Mouse (Mus musculus): ENCODE results near the gene Fxyd5.

Fxyd5 gene

DNA sequence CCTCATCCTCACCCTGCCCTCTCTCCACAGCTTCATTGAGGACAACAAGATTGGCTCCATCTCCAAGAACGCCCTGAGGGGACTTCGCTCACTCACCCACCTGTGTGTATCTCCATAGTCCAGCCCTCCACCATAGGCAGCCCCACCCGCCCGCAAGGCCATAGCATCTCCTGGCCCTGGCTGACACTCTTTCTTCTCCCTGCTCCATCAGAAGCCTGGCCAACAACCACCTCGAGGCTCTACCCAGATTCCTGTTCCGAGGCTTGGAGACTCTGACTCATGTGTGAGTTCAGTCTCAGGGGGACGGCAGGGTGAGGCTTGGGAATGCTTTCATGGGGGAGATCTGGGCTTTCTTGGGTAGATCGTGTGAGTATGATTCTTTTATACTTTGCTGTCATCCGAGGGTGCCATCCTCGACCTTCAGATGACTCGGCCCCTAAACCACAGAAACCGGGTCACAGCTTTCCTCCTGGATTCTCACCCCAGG is 20.8 kb upstream of the Fxyd5 start:
- no peak for DNase-seq (ENCODE audit: low read depth, low spot score)

DNA sequence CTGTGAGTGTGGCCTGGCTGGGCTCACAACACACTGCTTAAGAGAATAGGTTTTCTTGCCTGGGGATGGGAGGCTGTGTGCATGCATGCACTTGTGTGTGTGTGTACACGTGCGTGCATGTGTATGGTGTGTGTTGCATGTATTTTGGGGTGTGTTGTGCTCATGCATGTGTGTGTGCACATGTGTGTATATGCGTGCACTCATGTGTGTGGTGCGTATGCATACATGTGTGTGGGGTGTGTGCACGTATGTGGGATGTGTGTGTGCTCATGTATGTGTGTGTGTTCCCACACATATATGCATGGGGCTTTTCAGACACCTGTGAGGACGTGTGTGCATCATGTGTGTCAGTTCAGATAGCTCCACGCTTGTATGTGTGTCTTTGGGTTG is 18.3 kb upstream of the Fxyd5 start:
- no peak for DNase-seq (ENCODE audit: low read depth, low spot score)

DNA sequence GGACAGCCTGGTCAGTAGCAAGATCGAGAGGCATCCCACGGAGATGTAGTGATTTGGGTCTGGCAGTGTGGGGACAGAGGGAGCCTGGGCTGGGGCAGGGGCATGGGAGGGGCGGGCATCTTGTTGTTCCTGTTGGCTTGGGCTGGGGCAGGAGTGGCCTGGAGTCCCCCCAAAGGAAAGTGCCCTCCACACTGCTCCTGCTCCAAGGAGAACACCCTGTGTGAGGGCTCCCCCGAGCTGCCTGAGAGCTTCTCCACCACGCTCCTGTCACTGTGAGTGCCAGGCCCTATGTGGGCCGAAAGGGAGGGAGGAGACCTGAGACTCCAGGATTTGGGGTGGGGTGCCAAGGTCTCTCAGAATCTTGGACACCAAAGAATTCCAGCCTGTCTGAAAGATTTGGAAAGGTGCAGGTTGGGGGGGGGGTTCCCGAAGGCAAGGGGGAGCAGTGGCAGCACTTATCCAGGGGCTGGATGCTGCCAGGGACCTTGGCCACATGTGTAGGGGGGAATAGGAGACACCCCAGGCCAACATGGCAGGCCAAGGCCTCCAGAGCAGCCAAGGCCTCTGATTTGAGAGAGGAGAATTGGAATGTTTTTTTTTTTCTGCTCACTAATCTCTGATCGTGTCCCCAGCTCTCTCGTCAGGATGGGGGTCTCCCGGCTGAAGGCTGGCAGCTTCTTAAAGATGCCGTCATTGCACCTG is 17.8 kb upstream of the Fxyd5 start:
- DNase-seq (ENCODE audit: low read depth, low spot score) = no peak

DNA sequence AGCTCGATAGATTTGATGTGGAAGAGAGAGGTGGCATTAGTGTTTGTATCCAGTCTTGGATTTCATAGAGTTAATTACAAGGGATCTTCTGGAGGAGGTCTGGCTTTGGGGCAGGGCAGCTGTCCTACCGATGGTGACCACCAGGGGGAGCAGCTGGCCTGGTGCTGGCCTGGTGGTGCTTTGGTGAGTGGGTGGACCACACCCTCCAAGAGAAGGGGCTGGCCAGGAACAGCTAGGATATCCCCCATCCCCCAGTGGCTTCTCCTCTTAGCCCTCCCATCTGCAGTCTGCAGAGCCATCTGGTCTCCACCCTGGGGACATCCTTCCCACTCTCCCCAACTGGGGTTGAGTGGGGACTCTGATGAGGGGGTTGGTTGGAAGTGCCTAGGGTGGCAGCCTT is 16.8 kb upstream of the Fxyd5 start, which contains the start of gene Lgi4:
Lgi4 (plus strand) TSS at position 235 of the 400 bp plus-strand sequence.
- DNase-seq (ENCODE audit: low read depth, low spot score) = peak; percentile 89

DNA sequence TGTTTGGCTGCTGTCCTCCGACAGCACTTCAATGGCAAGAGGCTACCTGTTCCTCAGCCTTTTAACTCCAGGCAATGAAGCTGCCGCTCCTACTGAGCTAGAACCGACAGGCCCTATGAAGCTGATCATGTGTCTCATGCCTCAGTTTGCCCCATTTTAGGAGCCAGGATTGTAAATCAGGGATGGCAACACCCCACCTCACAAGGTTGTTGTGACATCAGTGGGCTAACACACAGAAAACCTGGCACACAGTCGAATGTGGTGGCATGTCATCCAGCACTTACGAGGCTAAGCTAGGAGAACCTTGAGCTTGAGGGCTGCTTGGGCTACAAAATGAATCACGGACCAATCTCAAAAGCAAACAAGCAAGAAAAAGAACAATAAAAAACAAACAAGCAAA is 15.9 kb upstream of the Fxyd5 start:
- no peak for DNase-seq (ENCODE audit: low read depth, low spot score)

DNA sequence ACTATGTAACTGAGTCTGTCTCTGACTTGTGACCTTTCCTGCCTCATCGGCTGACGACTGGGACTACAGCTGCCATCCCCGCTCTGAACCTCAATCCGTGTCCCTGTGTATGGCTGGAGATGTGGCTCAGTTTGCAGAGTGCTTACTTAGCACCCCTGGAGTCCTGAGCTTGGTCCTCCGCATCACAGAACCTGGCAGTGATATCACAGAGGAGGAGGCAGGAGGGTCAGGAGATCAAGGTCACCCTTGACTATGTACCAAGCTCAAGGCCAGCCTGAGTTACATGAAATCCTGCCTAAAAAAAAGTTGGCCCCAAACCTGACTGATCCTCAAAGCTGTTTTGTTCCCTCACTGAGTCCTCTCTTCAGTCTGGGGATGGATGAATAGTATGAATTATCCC is 15.4 kb upstream of the Fxyd5 start:
- no peak for DNase-seq (ENCODE audit: low read depth, low spot score)

DNA sequence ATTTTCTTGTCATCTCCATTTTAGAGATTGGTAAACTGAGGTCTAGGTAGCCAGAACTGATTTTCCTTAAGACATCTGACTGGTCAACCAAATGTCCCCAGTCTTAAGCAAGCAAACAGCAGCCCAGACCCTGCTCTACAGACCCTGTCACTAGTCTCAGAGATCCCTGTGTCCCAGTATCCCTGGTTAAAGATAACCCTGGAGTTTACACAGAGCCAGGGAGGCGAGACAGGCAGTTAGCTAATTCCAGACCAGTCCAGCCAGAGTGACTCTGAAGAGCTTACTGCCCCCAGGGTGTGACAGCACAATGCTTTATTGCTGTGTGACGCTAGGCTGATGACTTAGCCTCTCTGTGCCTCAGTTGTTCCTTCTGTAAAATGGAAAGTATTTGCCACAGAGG is 14.8 kb upstream of the Fxyd5 start, which contains the start of gene Fxyd1:
Fxyd1 (minus strand) TSS at position 129 of the 400 bp plus-strand sequence.
- DNase-seq (ENCODE audit: low read depth, low spot score) = no peak

DNA sequence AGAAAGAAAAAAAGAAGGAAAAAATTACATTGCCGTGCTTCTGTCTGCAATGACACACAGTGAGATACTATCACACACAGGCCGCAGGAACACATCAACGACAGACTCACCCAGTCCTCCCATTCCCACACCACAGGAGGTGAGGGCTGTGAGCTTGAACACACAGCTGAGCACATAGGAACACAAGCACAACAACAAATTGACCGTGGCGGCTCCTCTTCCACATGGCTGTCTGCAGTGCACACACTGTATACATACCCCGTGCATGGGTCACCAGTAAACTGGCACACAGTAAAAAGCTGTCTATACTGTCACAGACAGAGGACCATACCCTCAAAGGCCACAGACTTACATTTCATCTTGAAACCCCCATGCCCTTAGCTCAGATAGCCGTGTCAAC is 14.2 kb upstream of the Fxyd5 start:
- no peak for DNase-seq (ENCODE audit: low read depth, low spot score)

DNA sequence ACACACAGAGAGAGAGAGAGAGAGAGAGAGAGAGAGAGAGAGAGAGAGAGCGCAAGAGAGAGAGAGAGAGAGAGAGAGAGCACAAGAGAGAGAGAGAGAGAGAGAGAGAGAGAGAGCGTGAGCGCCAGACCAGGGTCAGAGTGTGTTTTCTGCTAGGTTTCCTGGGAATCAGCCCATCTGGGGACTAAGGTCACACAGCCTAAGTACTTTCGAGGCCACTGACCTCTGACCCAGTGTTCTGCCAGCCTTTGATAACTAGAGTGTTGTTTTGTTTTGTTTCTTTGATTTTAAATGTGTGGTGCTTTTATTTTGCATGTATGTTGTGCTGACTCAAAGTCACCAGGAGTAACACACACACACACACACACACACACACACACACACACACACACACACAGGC is 13.6 kb upstream of the Fxyd5 start:
- DNase-seq (ENCODE audit: low read depth, low spot score) = no peak

DNA sequence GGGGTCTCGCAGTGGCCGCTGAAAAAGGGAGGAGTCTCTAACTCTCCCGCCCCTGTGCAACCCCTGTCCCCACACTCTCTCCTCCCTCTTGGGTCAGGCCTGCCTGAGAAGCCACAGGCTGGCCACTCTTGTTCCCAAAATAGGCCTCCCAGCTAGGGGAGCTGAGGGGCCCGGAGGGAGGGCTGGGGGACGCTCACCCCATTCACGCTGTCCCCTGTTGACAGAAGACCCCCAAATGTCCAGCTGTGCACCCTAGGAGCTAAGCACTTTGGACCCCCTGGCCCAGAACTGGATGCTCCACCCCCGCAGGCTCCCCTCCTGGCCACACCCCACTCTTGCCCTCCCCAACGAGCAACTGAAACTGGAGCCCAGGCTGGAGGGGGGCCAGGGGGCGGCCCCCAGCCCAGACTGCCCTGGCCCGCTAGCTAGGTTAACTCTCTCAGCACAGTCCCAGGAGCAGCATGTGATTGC is 13.1 kb upstream of the Fxyd5 start:
- no peak for DNase-seq (ENCODE audit: low read depth, low spot score)

DNA sequence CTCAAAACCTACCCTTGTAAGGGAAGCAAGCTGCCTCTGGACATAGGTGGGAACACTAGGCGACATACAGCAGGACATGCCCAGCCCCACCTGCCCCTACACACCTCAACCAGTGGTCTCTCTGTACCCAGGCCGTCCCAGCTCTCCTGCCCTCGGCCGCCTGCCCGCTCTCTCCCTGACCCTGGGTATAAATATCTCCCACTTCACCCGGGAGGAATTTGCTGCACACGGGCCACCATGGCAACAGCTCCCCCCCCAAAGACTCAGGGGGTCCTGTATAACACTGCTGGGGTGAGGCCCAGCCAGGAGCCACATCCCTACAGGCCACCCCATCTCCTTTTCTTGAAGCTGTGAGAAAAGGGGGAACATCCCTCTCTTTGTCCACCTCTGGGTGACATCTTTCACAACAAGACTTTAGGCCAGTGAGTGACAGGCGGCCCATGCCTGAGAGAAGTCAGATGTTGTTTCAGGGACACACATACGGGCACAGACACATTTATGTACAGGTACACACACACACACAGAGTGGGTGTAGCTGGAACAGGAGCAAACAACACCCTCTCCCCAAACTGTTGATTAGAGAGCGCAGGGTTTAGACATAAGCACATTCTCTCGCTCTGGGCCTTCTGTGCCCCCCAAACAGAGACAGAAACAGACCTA is 12.5 kb upstream of the Fxyd5 start:
- DNase-seq (ENCODE audit: low read depth, low spot score) = no peak

DNA sequence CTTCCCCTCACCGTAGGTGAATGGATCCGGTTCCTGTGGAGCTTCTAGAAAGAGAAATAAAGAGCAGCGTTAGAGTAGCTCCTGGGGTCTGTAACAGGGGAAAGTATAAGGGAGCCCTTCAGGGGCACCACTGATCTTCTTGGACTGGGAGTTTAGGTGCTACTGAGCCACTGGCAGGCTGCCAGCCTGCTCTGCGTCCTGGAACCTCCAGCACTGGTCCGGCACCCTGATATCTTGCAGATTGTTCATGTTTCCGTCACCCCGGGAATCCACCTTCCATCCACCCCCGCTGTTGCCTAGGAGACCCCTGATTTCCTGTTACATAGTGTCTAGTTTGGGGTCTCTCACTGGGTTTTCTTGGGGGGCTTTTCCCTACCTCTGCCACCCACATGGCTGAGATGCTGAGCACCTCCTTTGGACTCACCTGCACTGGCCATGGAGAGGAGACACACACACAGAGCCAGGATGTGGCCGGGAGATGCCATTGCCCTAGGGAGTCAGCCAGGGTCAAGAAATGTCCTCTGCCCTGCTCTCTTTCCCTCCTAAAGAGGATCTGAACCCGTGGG is 11.7 kb upstream of the Fxyd5 start:
- no peak for DNase-seq (ENCODE audit: low read depth, low spot score)

DNA sequence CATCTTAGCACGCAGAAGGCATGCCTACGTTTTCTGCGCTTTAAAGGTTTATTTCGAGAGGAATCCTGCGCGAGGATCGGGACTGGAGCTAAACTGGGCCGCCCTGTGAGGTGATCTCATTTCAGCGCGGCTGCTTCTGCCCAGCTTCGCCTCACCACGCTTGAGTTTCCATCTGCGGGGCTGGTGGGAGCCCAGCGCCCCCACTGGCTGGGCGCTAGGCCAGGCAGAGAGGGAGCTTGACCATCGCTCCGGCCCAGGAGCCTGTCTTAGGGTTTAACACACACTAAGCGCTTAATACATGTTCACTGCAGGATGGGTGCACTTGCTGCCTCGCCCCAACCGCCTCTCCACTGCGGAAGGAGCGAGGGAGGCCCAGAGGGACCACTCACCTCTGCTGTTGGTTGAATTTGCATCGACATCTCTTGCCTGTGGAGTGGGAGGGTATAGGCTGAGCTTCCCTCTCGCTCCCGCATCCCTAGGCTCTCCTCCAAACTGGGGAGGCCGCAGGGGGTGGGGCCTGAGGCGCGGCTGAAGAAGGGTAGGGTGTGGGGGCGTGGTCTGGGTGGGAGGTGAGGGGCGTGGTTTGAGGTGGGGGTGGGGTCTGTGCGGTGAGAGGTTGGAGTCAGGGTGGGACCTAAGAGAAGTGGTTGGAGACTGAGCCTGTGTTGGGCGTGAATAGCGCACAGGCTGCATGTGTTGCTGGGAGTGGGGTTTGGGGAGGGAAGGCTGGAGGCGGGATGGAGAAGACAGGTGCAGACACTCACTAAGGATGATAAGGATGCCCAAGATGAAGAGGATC is 10.6 kb upstream of the Fxyd5 start:
- DNase-seq (ENCODE audit: low read depth, low spot score) = peak; percentile 91

DNA sequence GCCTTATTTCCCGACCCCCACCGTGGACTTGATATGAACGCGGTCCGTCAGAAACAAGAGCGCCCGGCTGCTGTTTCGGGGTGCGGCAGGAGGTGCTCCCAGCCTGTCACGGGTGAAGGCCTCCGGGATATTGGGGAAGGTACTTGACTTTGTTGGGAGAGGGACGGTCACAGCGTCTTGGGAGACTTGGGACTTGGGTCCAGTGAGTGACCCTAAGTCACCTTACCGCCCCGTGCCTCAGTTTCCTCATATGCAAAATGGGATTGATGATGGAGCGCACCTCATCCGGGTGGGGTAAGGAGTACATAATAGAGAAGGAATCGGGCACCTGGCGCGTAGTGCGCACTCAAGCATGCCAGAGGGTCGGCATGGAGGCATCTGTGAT is 10.0 kb upstream of the Fxyd5 start:
- no peak for DNase-seq (ENCODE audit: low read depth, low spot score)

DNA sequence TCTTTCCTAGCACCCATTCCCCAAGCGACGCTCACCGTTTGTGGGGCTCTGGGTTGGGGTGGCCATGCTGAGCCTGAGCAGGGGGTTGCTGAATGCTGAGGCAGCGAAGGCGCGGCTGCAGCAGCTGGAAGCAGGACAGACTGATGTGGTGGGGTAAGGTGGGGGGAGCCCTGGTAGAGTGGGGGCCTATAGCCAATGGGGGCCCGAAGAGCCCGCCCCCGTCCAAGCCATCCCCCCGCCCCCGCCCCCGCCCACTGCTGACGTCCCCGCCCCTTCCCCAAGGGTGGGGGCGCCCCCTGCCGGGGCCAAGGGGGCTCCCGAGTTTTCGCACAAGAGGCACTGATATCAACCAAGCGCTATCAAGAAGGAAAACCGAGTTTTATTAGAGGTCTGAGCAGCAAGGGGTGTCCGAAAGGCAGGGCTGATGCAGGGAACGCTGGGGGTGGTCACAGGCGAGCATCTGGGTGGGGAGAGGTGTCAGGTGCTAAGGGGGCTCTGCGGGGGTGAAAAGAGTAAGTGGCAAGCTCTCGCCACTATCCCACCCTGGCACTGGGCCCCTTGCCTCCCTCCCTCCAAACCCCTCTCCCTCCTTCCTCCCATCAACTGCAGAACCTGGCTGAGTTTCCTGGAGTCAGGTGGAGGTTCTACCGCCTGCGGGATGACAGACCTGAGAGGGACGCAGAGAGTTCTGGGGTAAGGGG is 9.2 kb upstream of the Fxyd5 start, which contains the start of gene Fxyd7:
Fxyd7 (minus strand) TSS at position 147 of the 701 bp plus-strand sequence.
- DNase-seq (ENCODE audit: low read depth, low spot score) = no peak

DNA sequence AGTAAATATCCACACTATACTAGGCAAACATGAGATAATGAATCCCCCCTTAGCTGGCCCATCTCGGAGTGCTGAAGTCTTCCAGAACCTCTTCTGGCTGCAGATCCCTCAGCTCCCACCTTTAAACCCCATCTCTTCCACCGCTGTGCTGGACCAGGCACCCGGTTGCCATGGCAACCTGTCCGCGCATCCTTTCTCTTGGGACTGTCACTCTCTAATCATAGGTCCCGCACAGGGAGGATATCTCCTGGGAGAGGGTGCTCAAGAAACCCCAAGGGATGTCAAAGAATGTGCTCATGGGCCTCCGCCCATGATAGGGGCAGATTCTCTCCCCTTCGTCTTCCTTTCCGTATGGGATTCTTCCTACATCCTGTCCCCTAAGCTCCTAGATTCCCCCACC is 8.6 kb upstream of the Fxyd5 start:
- DNase-seq (ENCODE audit: low read depth, low spot score) = peak; percentile 52

DNA sequence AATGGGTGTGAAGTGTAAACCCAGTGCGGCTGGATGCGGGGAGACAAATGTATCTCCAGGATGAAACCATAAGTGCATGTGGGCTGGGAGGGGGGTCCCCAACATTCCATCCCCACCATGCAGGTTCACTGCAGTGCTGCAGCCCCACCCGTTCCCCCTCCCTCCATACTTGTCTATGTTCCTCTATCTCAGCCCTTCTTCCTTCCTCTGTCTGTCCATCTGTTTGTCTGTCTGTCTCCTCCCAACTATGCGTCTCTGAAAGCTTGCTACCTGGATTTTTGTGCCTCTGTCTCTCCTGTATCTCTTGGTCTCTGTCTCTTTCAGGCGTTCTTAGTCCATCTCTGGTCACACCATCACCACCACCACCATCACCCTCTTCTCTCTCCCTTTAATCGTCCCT is 8.2 kb upstream of the Fxyd5 start:
- no peak for DNase-seq (ENCODE audit: low read depth, low spot score)

DNA sequence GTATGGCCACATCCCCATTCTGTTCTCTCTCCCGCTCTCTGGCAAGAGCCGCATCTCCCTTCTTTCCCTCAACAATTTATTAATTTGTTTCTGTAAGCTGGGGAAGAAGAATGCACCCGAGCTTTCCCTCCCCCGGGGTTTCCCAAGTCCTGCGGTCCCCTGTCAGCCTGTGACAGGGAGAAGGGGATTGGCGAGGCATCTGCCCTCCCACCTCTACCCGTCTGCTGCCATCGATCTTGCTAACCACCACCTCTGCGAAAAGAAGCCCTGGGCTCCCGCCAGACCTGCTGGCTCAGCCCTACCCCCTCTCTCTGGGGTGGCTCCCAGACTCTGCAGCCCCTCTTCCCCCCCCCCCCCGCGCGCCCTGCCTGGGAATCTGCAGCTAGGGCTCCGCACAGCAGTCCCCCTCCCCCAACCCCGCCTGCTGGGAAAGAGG is 7.6 kb upstream of the Fxyd5 start:
- DNase-seq (ENCODE audit: low read depth, low spot score) = no peak

DNA sequence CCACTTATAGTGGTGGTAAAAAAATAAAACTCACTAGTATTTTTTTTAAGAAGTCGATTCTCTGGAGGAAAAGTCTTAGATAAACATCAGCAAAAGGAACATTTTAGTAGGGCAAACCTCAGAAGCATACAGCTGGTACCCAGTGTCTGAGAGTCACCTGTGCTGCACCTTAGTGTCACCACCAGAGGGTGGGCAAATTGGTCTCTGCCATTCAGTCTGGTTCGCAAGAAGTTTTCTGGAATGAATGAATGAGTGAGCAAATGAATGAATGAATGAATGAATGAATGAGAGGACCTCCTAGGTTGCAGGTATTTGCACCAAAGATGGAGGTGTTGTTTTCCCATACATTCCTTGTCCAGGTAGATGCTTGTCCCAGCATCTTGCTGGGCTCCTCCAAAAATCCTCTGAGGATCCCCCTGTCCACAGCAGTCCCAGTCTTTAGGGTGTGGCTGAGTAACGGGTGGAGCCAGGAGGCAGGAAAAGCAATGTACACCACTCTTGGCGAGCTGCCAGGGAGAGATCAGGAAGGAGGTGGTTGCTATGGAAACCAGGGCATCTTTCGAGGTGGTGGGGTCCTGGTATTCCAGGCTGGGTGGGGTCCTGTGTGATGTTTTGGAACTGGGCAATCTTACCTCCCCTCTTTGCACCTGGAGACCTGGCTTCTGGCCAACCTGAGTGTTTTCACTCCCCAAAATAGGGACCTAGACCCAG is 7.0 kb upstream of the Fxyd5 start:
- peak; percentile 30 for DNase-seq (ENCODE audit: low read depth, low spot score)

DNA sequence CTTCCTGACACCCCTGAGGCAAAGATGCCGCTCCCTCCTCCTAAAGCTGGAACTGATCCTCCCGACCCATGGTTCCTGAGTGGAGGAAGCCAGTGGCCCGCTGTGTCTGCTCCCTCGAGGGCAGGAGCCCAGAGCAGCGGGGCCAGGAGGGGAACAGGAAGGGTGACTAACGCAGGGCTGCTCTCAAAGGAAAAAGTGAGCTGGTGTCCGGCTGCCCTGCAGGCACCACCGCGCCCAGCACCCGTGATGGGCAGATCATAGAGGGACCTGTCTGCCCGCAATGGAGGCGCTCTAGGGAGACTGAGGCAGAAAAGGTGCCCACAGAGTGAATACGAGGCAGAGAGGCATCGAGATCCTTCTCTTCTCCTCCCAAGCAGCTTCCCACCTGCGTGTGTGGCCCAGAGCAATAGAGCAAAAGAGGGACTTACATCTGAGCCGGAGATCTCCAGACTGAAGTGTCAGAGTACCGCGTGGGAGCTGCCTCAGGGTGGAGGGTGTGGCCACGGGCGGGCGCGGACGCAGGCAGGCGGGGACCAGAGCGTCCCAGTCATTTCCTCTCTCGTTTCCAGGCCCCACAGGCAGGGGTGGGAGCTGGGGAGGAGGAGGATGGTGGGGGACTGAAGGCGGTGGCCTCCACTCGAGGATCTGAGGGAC is 492 bp downstream of the Fxyd5 start:
- peak; percentile 40 for DNase-seq (ENCODE audit: low read depth, low spot score)
